Mouse (Mus musculus): ENCODE data around the gene Mrfap1.

The Mrfap1 gene

DNA sequence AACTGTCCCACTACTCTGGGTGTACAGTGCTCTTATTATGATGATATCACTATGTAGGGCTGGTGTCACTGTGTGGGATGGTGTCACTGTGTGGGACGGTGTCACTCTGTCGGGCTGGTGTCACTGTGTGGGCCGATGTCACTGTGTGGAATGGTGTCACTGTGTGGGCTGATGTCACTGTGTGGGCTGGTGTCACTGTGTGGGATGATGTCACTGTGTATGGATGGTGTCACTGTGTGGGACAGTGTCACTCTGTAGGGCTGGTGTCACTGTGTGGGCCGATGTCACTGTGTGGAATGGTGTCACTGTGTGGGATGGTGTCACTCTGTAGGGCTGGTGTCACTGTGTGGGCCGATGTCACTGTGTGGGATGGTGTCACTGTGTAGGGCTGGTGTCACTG lies 10.5 kb downstream of the Mrfap1 start:
- DNase-seq (ENCODE audit: low read depth), result no peak

- no peak for DNase-seq (ENCODE audit: low read depth)
Observed at GRCm38 (mm10) chr5:36779512-36779911, 17.1 kb downstream of the Mrfap1 start.

DNA sequence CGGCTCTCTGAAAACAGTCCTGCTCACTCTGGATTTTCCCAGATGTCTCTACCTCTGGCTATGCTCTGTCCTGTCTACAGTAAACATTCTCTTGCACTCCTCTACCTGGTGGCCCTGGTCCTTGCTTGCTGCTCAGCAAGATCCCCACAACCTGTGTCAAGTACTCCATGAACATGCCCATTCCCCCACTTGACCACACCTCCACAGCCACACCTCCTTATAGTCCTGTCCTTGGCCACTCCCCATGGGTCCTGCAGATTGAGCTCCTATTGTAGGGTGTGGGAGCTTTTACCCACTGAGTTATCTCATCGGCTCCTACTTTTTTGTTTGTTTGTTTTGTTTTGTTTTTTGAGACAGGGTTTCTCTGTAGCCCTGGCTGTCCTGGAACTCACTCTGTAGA lies 17.7 kb downstream of the Mrfap1 start:
- no peak for DNase-seq (ENCODE audit: low read depth)

- no peak for DNase-seq (ENCODE audit: low read depth)
Observed at GRCm38 (mm10) chr5:36777186-36777585, 19.4 kb downstream of the Mrfap1 start.

DNA sequence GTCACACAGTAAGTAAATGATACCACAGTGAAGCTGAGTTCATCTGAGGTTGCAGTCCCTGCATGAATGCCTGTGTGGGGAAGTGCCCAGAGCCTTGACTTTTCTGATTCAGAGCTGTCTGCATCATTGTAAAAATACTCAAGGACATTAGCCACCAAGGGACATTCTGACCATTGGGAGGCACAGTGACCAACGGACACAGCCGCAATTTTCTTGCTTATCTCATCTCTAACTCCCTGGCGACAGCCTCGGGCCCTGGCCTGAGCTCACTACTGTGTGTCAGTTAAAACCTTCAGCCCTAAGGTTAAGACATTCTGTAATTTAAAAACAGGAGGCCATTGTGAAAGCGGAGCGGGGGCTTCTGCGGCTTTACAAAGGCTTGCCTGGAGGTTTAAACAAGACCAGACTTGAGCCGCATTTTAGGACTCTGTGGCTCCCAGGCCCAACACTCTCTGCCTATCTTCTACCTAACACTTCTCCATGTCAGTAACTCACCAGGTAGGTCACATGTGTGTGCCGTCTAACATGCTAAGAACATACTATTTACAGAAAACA lies 20.5 kb downstream of the Mrfap1 start:
- DNase-seq (ENCODE audit: low read depth), result no peak

- DNase-seq (ENCODE audit: low read depth), result no peak
Observed at GRCm38 (mm10) chr5:36775317-36775716, 21.3 kb downstream of the Mrfap1 start.

DNA sequence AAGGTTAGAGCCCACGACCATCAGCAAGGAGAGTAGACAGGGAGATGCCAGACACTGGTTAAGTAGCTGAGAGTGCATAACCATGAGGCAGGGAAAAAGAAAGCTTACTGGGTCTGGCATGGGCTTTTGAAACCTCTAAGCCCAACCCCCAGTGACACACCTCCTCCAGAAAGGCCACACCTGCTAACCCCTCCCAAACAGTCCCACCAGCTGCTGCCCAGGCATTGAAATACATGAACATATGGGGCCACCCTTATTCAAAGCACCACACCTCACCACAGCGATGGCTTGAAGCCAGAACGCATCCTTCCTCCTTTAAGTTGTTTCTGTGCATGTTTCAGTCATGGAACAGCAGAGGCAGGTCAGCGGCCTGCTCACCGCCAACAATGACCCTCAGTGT lies 24.0 kb downstream of the Mrfap1 start:
- DNase-seq (ENCODE audit: low read depth), result no peak

- peak; percentile 29 for DNase-seq (ENCODE audit: low read depth)
Observed at GRCm38 (mm10) chr5:36769603-36770002, 27.0 kb downstream of the Mrfap1 start.

- no peak for DNase-seq (ENCODE audit: low read depth)
Observed at GRCm38 (mm10) chr5:36766958-36767703, 29.4 kb downstream of the Mrfap1 start.

DNA sequence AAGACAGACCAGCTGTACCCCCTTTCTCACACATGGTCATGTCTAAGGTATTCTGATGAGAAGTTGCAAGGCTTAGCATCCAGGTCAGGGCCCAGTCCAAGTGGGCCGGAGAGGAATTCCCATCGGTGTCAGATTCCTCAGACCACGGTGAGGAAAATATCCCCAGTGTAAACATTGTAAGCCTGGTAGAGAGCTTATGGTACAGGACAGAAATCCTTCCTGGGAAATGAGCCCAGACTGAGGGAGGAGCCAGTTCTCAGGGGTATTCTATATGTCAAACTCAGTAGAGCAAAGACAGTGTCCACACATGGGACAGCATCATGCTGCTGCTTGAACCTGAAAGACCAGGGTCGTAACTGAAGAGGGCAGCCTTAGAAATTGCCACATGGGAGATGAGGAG lies 36.7 kb downstream of the Mrfap1 start:
- DNase-seq (ENCODE audit: low read depth), result no peak

DNA sequence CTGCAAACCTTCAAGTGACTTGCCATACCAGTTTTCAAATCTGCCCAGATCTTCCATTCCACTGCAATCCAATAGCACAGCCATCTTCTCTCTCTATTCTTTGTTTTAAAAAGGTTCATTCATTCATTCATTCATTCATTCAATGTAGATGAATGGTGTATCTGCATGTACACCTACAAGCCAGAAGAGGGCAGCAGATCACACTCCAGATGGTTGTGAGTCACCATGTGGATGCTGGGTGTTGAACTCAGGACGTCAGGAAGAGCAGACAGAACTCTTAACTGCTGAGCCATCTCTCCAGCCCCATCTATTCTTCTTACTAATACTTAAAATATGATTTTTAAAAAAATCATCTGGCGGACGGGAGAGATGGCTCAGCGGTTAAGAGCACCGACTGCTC lies 39.5 kb downstream of the Mrfap1 start:
- peak; percentile 77 for DNase-seq (ENCODE audit: low read depth)

DNA sequence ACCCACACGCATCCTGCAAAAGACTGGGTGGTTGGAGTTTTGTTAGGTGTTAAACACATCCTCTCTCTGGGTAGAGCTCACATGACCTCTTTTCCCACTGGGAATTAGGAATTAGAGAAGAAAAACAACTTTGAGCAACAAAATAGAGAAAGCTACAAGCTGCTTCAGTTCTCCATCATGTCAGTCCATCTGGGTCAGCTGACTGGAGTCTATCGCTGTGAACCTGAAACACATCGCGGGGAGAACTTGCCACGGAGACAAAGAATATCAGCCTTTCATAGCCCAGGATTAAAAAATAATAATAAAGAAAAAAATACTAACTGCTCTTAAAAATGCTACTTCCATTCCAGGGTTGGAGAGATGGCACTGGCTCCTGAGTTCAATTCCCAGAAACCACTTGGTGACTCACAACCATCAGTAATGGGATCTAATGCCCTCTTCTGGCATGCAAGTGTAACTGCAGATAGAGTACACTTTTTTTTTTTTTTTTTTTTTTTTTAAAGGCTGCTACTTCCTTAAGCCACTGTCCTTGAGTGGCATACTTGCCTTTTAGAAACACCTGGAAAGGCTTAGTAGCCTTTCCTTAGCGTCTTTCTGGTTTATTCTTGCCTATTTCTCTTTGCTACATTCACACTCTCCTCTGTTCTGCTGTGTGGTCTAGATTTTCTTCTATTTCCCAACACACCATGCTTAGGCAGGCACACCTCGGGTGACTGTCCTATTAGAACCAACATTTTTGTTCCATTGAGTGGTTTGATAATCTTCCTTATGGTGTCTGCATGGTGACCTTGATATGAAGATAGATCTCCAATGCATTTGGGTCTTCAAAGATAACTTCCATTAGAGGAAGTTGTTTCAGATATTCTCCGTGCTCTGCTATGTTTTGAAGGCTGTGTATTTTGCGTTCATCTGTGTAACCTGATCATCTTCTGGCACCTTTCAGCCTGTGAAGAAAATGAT lies 46.2 kb downstream of the Mrfap1 start:
- peak; percentile 70 for DNase-seq (ENCODE audit: low read depth)

- peak; percentile 96 for DNase-seq (ENCODE audit: low read depth)
Observed at GRCm38 (mm10) chr5:36748536-36749061, 48.0 kb downstream of the Mrfap1 start, which contains the start of gene Bloc1s4. Gene Bloc1s4 (minus strand): TSS chr5:36748650.

GRCm38 (mm10) chr5:36747794-36748535 lies 48.6 kb downstream of the Mrfap1 start:
- DNase-seq (ENCODE audit: low read depth), result no peak

GRCm38 (mm10) chr5:36747071-36747470 lies 49.5 kb downstream of the Mrfap1 start:
- no peak for DNase-seq (ENCODE audit: low read depth)
